Mouse (Mus musculus) midbrain, embryonic 15.5 days (tissue): ENCODE measurements at regions not wholly inside any gene's neighbourhood (a gene's known extent, or its start where the extent isn't known, plus 50 kb on each side); places are given as distances from the start of the nearest gene placed in this dataset.
A peak's percentile ranks its signal among the peaks of the same experiment; 100 is the strongest.
"Not testable (repeated sequence)": the region's sequence is repeated elsewhere in the genome, so short reads cannot be mapped to it uniquely, and the experiment has no call there.

Source experiments
- ATAC-seq: fragments of 200-750 bp; cut with Nextera tagmentation; replicated peaks from 2 replicates; pipeline ENCODE4 v1.8.0; 2017; ENCODE audit warnings: moderate TSS enrichment
- H3K27ac ChIP-seq: fragments of 300-500 bp; sonication (generic); 2 replicates; pipeline ENCODE4 v1.5.1; 2015; ENCODE audit warnings: mild to moderate bottlenecking, inconsistent platforms
- H3K27me3 ChIP-seq: fragments of 300-500 bp; sonication (generic); replicated peaks from 2 replicates; pipeline ENCODE4 v1.6.1; 2015; ENCODE audit warnings: inconsistent platforms
- H3K36me3 ChIP-seq: fragments of 300-500 bp; sonication (generic); replicated peaks from 2 replicates; pipeline ENCODE4 v1.6.1; 2015; ENCODE audit warnings: inconsistent platforms
- H3K4me1 ChIP-seq: fragments of 300-500 bp; sonication (generic); 2 replicates; pipeline ENCODE4 v1.6.1; 2015; ENCODE audit warnings: inconsistent platforms
- H3K4me2 ChIP-seq: fragments of 300-500 bp; sonication (generic); 2 replicates; pipeline ENCODE4 v1.6.1; 2015; ENCODE audit warnings: inconsistent platforms, mild to moderate bottlenecking, moderate library complexity
- H3K4me3 ChIP-seq: fragments of 300-500 bp; sonication (generic); 2 replicates; pipeline ENCODE4 v1.5.1; 2015; ENCODE audit warnings: mild to moderate bottlenecking, inconsistent platforms
- H3K9ac ChIP-seq: fragments of 300-500 bp; sonication (generic); 2 replicates; pipeline ENCODE4 v1.6.1; 2015; ENCODE audit warnings: mild to moderate bottlenecking, inconsistent platforms
- H3K9me3 ChIP-seq: fragments of 300-500 bp; sonication (generic); 2 replicates; pipeline ENCODE4 v1.6.1; 2016; ENCODE audit warnings: inconsistent platforms
- WGBS: fragments of 180-500 bp; shearing (Covaris S2); methylation state at CpG from one replicate; pipeline ENCODE4 v1.1.7; 2015; ENCODE audit warnings: mixed read lengths; 5-methylcytosine and 5-hydroxymethylcytosine counted together

DNA sequence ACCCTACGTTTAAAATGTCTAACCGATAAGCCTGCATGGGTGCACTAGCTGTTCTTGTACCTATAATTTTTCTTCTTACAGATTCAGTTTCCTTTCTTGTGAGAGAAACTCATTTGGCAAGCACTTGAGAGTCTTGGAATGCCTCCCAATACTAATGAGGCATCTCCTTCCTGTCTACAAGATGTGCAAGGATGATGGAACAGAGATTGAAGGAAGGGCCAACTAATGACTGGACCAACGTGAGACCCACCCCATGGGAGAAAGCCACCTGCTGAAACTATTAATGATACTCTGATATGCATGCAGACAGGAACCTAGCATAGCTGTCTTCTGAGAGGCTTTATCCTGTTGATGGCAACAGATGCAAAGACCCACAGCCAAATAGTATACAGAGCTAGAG, 179.9 kb upstream of the Slitrk6 start:
- Histone ChIP-seq H3K9ac (no peak overlapping the region), H3K9me3 (no peaks in the 10 kb centered on the region), H3K4me3 (no peak overlapping the region), H3K4me1 (no peaks in the 10 kb centered on the region), H3K27me3 (no peaks in the 10 kb centered on the region), H3K36me3 (no peaks in the 10 kb centered on the region), H3K4me2 (no peak overlapping the region), H3K27ac (no peak overlapping the region)
- 94% methylated on average over 3 of the region's 3 CpGs for WGBS
- ATAC-seq = no peak

DNA sequence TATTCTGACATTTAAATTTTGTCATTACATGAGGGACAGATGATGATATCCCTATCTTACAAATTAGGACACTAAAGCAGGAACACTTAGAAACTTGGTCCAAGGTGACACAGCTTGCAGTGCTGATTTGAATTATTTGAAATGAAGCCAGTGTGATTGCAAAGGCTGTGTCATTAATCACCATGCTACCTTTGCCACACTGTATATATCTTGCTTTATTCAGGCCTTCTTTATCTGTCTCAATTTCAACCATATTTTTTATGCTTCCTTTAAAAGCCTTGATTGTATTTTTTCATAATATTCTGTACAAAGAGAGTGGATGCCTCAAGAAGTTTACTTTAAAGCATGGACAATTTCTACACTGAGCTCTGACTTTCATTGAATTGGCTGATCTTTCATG, 167.0 kb upstream of the Slitrk6 start:
- no peak for ATAC-seq
- H3K27ac ChIP-seq = no peak overlapping the region

DNA sequence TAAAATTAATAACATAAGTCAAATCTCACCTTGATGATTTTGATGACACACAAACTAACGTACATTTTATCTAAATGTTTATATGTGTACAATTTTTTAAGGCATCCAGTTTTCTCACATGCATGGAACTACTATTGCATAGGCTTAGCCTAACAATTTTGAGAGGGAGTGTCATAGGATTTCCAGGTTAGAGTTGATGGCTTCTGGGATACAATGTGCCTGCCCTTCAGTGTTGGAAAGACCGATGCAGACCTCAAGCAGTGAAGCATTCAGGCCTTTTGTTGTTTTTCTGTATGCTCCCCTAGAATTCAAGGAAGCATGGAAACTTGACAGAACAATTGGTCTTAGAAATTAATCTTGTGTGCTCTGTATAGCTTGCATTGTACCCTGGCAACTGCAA, 158.4 kb upstream of the Slitrk6 start:
- H3K9ac ChIP-seq = no peak overlapping the region
- no peak for ATAC-seq
- no peaks in the 10 kb centered on the region for H3K9me3 ChIP-seq
- 54% methylated on average over 2 of the region's 2 CpGs for WGBS
- no peaks in the 10 kb centered on the region for H3K27me3 ChIP-seq
- no peaks in the 10 kb centered on the region for H3K36me3 ChIP-seq
- no peak overlapping the region for H3K4me3 ChIP-seq
- no peak overlapping the region for H3K4me2 ChIP-seq
- no peaks in the 10 kb centered on the region for H3K4me1 ChIP-seq
- no peak overlapping the region for H3K27ac ChIP-seq

More for the DNA sequence above, 167.0 kb upstream of the Slitrk6 start:
- Histone ChIP-seq H3K9me3 (no peaks in the 10 kb centered on the region), H3K9ac (no peak overlapping the region), H3K4me3 (no peak overlapping the region), H3K4me2 (no peak overlapping the region), H3K4me1 (no peaks in the 10 kb centered on the region), H3K27me3 (no peaks in the 10 kb centered on the region), H3K36me3 (no peaks in the 10 kb centered on the region)

DNA sequence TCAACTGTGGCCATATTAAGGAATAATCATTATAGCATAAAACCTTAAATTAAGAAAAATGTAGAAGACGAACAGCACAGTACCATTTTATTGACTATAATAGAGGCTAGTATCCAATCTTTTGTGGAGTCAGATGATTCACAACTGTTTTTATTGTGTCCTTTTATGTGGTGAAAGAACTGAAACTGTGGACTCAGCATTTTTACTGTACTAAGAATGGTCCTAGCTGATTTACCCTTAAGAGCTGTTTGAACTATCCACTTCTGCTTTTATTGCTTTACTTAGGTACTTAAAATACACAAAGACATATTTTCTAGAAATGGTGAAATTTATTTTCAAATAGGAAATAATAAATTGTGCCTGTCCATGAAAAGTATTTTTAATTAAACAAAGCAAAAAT, 137.9 kb upstream of the Slitrk6 start:
- Histone ChIP-seq H3K4me3 (no peak overlapping the region), H3K36me3 (no peaks in the 10 kb centered on the region), H3K27ac (no peak overlapping the region), H3K27me3 (no peaks in the 10 kb centered on the region), H3K4me2 (no peak overlapping the region), H3K9ac (no peak overlapping the region), H3K9me3 (no peaks in the 10 kb centered on the region), H3K4me1 (no peaks in the 10 kb centered on the region)
- 94% methylated on average over 1 of the region's 1 CpGs for WGBS
- ATAC-seq = no peak

DNA sequence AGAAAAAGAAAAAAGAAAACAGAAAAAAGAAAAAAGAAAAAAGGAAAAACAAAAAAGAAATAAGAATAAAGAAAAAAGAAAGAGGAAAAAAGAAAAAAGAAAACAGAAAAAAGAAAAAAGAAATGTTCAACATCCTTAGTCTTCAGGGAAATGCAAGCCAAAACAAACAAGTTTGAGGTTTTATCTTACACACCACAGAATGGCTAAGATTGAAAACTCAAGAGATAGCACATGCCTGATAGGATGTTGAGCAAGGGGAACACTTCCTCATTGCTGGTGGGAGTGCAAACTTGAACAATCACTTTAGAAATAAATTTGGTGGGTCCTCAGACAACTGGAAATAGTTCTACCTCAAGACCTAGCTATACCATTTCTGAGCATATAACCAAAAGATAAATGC, 116.4 kb upstream of the Slitrk6 start:
- Histone ChIP-seq H3K9ac (no peak overlapping the region), H3K4me1 (no peaks in the 10 kb centered on the region), H3K27me3 (no peaks in the 10 kb centered on the region), H3K9me3 (no peaks in the 10 kb centered on the region), H3K4me3 (no peak overlapping the region), H3K4me2 (no peak overlapping the region), H3K27ac (no peak overlapping the region), H3K36me3 (no peaks in the 10 kb centered on the region)
- no peak for ATAC-seq

DNA sequence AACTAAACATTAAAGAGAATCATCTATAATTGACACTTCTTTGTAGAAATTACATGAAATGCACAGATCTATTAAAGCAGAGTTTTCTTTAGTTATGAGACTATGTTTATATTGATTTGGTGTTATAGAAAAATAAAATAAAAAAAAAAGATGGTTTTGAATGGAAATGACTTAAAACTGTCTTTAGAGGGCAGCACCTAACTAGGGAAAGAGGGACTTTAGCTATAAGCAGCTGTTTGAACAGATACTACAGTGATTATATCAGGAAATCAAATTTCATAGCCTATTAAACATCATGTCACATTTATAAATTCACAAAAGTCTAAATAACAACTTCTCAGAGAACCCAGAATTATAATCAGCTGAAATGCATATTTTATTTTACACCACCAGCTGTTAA, 69.7 kb upstream of the Slitrk6 start:
- Histone ChIP-seq H3K9ac (no peak overlapping the region), H3K4me2 (no peak overlapping the region), H3K4me1 (no peaks in the 10 kb centered on the region), H3K27ac (no peak overlapping the region), H3K9me3 (no peaks in the 10 kb centered on the region), H3K36me3 (no peaks in the 10 kb centered on the region), H3K4me3 (no peak overlapping the region), H3K27me3 (no peaks in the 10 kb centered on the region)
- ATAC-seq = peak; percentile 67; the same call in 1 of the 2 replicates

DNA sequence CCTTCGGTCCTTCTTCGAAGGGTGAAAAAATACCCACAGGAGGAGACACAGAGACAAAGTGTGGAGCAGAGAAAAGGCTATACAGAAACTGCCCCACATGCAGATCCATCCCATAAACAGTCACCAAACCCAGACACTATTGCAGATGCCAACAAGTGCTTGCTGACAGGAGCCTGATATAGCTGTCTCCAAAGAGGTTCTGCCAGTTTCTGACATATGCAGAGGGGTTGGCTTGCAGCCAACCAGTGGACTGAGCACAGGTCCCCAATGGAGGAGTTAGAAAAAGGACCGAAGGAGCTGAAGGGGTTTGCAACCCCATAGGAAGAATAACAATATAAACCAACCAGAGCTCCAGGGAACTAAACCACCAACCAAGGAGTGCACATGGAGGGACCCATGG, 67.2 kb upstream of the Slitrk6 start:
- not testable (repeated sequence) for H3K4me2 ChIP-seq, H3K36me3 ChIP-seq, H3K9me3 ChIP-seq, H3K9ac ChIP-seq, H3K4me1 ChIP-seq, H3K27ac ChIP-seq, H3K4me3 ChIP-seq, ATAC-seq, H3K27me3 ChIP-seq
- 69% methylated on average over 3 of the region's 3 CpGs for WGBS
